Mouse (Mus musculus) lung, embryonic 15.5 days (tissue): ENCODE measurements at regions not wholly inside any gene's neighbourhood (a gene's known extent, or its start where the extent isn't known, plus 50 kb on each side); places are given as distances from the start of the nearest gene placed in this dataset.
"Not testable (repeated sequence)": the region's sequence is repeated elsewhere in the genome, so short reads cannot be mapped to it uniquely, and the experiment has no call there.

Source experiments
- ATAC-seq: fragments of 200-750 bp; cut with Nextera tagmentation; 2 replicates; pipeline ENCODE4 v1.8.0; 2017; ENCODE audit warnings: moderate number of reproducible peaks, borderline replicate concordance; ENCODE audit not compliant: low FRiP score, low TSS enrichment; ENCODE audit errors: extremely low read depth
- H3K27ac ChIP-seq: fragments of 300-500 bp; sonication (generic); 2 replicates; pipeline ENCODE4 v1.5.1; 2015; ENCODE audit warnings: moderate library complexity, mild to moderate bottlenecking, inconsistent platforms
- H3K27me3 ChIP-seq: fragments of 300-500 bp; sonication (generic); 2 replicates; pipeline ENCODE4 v1.6.1; 2015; ENCODE audit warnings: inconsistent platforms
- H3K36me3 ChIP-seq: fragments of 300-500 bp; sonication (generic); 2 replicates; pipeline ENCODE4 v1.6.1; 2015; ENCODE audit warnings: inconsistent platforms
- H3K4me1 ChIP-seq: fragments of 300-500 bp; sonication (generic); 2 replicates; pipeline ENCODE4 v1.6.1; 2015; ENCODE audit warnings: inconsistent platforms
- H3K4me2 ChIP-seq: fragments of 300-500 bp; sonication (generic); 2 replicates; pipeline ENCODE4 v1.6.1; 2015; ENCODE audit warnings: inconsistent platforms, mild to moderate bottlenecking, moderate library complexity
- H3K4me3 ChIP-seq: fragments of 300-500 bp; sonication (generic); 2 replicates; pipeline ENCODE4 v1.5.1; 2015; ENCODE audit warnings: mild to moderate bottlenecking, inconsistent platforms
- H3K9ac ChIP-seq: fragments of 300-500 bp; sonication (generic); 2 replicates; pipeline ENCODE4 v1.6.1; 2015; ENCODE audit warnings: inconsistent platforms
- H3K9me3 ChIP-seq: fragments of 300-500 bp; sonication (generic); 2 replicates; pipeline ENCODE4 v1.6.1; 2016; ENCODE audit warnings: inconsistent platforms
- WGBS: fragments of 180-500 bp; shearing (Covaris S2); methylation state at CpG from one replicate; pipeline ENCODE4 v1.1.7; 2015; 5-methylcytosine and 5-hydroxymethylcytosine counted together

GRCm38 (mm10) chr3:21952695-21953415 lies 123.6 kb upstream of the Tbl1xr1 start:
- no peaks in the 10 kb centered on the region for H3K36me3 ChIP-seq
- H3K9ac ChIP-seq = no peak overlapping the region
- peak overlapping the region; percentile 44; the same call in 1 of the 2 replicates for H3K27ac ChIP-seq
- no peaks in the 10 kb centered on the region for H3K27me3 ChIP-seq
- ATAC-seq = peak; percentile 60
- peaks cover 15% of the 10 kb centered on the region for H3K4me1 ChIP-seq
- no peaks in the 10 kb centered on the region for H3K9me3 ChIP-seq
- 34% methylated on average over 8 of the region's 8 CpGs for WGBS
- no peak overlapping the region for H3K4me2 ChIP-seq
- H3K4me3 ChIP-seq = no peak overlapping the region

DNA sequence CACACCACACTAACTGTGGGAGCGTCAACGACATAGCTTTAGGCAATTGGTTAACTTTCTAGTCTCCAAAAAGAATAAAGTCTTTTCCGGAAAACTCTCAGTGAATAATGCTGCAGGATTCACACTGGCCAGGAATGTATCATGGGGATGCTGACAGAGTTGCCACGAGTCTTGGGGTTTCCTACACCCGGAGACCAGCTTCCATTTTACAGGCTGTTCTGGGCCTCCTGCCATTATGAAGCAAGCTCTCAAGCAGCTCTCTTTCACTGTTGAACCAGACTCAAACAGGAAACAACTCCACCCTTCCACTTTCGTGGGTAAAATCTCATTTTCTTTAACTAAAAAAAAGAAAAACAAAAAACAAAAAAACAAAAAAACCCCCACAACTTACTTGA lies 123.0 kb upstream of the Tbl1xr1 start:
- H3K9me3 ChIP-seq = no peaks in the 10 kb centered on the region
- H3K4me1 ChIP-seq = peaks cover 10% of the 10 kb centered on the region
- H3K4me2 ChIP-seq = no peak overlapping the region
- no peak overlapping the region for H3K9ac ChIP-seq
- no peaks in the 10 kb centered on the region for H3K36me3 ChIP-seq
- no peak overlapping the region for H3K27ac ChIP-seq
- H3K4me3 ChIP-seq = no peak overlapping the region
- no peaks in the 10 kb centered on the region for H3K27me3 ChIP-seq
- WGBS = 78% methylated on average over 6 of the region's 6 CpGs
- no peak for ATAC-seq

GRCm38 (mm10) chr3:21955681-21956080 lies 120.8 kb upstream of the Tbl1xr1 start:
- Histone ChIP-seq H3K27me3 (no peaks in the 10 kb centered on the region), H3K36me3 (no peaks in the 10 kb centered on the region), H3K4me1 (peaks cover 11% of the 10 kb centered on the region), H3K27ac (no peak overlapping the region), H3K9ac (no peak overlapping the region), H3K9me3 (no peaks in the 10 kb centered on the region), H3K4me2 (no peak overlapping the region), H3K4me3 (no peak overlapping the region)
- no peak for ATAC-seq
- WGBS = 54% methylated on average over 2 of the region's 2 CpGs

GRCm38 (mm10) chr3:21957105-21957504 lies 119.3 kb upstream of the Tbl1xr1 start:
- 37% methylated on average over 6 of the region's 6 CpGs for WGBS
- not testable (repeated sequence) for H3K27me3 ChIP-seq, H3K36me3 ChIP-seq, H3K27ac ChIP-seq, H3K9ac ChIP-seq, H3K4me3 ChIP-seq, H3K9me3 ChIP-seq, ATAC-seq, H3K4me2 ChIP-seq
- H3K4me1 ChIP-seq = peaks cover 24% of the 10 kb centered on the region

DNA sequence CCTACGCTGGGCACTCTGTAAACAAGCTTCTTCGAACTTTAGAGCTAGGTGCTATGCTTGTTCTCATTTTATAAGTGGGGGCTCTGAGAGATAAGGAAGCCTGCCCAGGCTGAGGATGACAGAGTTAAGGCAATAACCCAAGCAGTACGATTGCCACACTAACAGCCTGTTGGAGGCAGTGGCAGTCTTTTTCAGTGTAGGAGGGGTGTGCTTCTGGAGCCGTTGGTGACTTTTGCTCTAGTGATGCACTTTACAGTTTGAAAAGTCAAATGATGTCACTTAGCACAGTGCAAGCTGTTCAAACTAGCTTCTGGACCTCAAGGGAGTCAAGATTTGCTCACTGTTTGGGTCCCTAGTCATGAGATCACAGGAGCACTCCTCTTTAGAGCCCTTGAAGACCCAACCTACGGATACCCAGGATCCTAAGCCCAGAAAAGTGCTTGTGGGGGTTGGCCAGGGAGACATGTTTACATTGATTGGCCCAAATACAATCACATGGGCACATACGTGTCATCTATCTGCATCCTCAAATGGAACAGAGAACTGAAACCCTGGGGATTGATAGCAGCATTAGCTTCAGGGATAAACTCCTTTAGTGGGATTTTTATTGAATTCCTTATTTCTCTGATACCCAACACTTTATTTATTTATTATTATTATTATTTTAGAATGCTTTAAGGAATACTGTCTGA lies 117.7 kb upstream of the Tbl1xr1 start:
- Histone ChIP-seq H3K27ac (no peak overlapping the region), H3K9me3 (no peaks in the 10 kb centered on the region), H3K9ac (no peak overlapping the region), H3K36me3 (no peaks in the 10 kb centered on the region), H3K4me2 (no peak overlapping the region), H3K4me1 (peaks cover 30% of the 10 kb centered on the region), H3K4me3 (no peak overlapping the region), H3K27me3 (no peaks in the 10 kb centered on the region)
- no peak for ATAC-seq
- 68% methylated on average over 6 of the region's 6 CpGs for WGBS

DNA sequence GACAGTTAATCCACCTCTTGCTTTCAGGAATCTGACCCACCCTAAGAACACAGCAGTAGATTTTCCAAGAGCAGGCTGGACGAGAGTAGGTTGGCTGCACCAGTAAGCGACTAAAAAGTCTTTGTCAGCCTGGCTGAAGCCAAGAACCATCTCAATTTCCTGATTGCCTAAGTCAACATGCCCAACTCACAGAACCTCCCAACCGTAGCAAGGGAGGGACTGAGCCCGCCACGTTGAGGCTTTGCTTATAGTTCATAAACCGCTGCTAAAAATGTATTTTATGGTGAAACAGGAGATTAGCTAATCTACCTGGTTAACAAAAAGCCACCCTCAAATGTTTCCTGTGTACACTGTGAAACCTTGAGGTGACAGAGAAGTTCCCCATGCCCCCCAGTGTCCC lies 115.4 kb upstream of the Tbl1xr1 start:
- 56% methylated on average over 6 of the region's 6 CpGs for WGBS
- no peak overlapping the region for H3K9ac ChIP-seq
- no peak overlapping the region for H3K4me2 ChIP-seq
- ATAC-seq = no peak
- H3K27ac ChIP-seq = no peak overlapping the region
- no peaks in the 10 kb centered on the region for H3K9me3 ChIP-seq
- H3K36me3 ChIP-seq = no peaks in the 10 kb centered on the region
- peaks cover 33% of the 10 kb centered on the region for H3K4me1 ChIP-seq
- H3K4me3 ChIP-seq = no peak overlapping the region
- H3K27me3 ChIP-seq = no peaks in the 10 kb centered on the region

- Histone ChIP-seq H3K27me3 (no peaks in the 10 kb centered on the region), H3K4me1 (peaks cover 33% of the 10 kb centered on the region), H3K9ac (no peak overlapping the region), H3K36me3 (no peaks in the 10 kb centered on the region), H3K9me3 (no peaks in the 10 kb centered on the region), H3K4me3 (no peak overlapping the region), H3K27ac (peak overlapping the region; percentile 70; the same call in 1 of the 2 replicates), H3K4me2 (no peak overlapping the region)
- 77% methylated on average over 5 of the region's 5 CpGs for WGBS
- no peak for ATAC-seq
Observed at GRCm38 (mm10) chr3:21961746-21962145, 114.7 kb upstream of the Tbl1xr1 start.

- Histone ChIP-seq H3K4me3 (no peak overlapping the region), H3K4me2 (0 out of 2 replicates have a peak overlapping the region, but pooled peaks have one; percentile 8), H3K9me3 (no peaks in the 10 kb centered on the region), H3K4me1 (peaks cover 33% of the 10 kb centered on the region), H3K27me3 (no peaks in the 10 kb centered on the region), H3K9ac (no peak overlapping the region), H3K36me3 (no peaks in the 10 kb centered on the region), H3K27ac (peak overlapping the region; percentile 70)
- WGBS = 14% methylated on average over 7 of the region's 7 CpGs
- ATAC-seq = no peak
Observed at GRCm38 (mm10) chr3:21962360-21962782, 114.1 kb upstream of the Tbl1xr1 start.

- Histone ChIP-seq H3K27me3 (no peaks in the 10 kb centered on the region), H3K4me3 (no peak overlapping the region), H3K4me2 (peak overlapping the region; percentile 8; the same call in 1 of the 2 replicates), H3K9me3 (no peaks in the 10 kb centered on the region), H3K36me3 (no peaks in the 10 kb centered on the region), H3K9ac (no peak overlapping the region), H3K4me1 (peaks cover 33% of the 10 kb centered on the region), H3K27ac (peak overlapping the region; percentile 70)
- peak; percentile 79 for ATAC-seq
- 15% methylated on average over 7 of the region's 7 CpGs for WGBS
Observed at GRCm38 (mm10) chr3:21962921-21963732, 113.3 kb upstream of the Tbl1xr1 start.

DNA sequence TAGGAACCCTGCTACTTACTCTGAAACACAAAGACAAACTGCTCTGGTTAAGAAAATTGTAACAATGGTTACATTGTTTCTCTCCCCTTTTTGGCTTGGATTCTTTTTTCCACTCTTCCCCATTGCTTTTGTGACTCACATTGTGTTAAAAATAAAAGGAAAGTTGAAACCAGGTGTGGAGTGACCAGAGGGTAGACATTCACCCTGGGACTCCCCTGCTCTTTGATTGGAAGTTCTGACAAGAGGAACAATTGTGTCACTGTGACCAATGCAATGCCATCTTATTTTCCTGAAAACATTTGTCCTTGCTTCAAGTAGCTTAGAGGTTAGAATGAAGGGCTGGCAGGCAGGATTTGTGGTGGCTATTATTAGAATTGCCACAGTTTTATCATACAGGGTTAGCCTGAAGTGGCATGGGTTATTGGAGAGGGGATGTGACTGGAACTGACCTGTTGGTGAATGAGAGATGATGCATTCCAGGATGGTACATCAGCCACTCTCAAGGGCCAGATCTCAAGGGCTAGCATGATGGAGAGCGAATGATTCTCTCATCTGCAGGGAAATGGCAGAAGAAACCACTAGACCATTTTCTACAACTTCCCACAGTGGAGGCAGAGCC lies 112.6 kb upstream of the Tbl1xr1 start:
- Histone ChIP-seq H3K9me3 (no peaks in the 10 kb centered on the region), H3K4me3 (no peak overlapping the region), H3K9ac (no peak overlapping the region), H3K4me1 (peaks cover 33% of the 10 kb centered on the region), H3K27ac (peak overlapping the region; percentile 70), H3K4me2 (no peak overlapping the region), H3K27me3 (no peaks in the 10 kb centered on the region), H3K36me3 (no peaks in the 10 kb centered on the region)
- 77% methylated on average over 1 of the region's 1 CpGs for WGBS
- ATAC-seq = 0 out of 2 replicates have a peak, but pooled peaks have one; percentile 2

DNA sequence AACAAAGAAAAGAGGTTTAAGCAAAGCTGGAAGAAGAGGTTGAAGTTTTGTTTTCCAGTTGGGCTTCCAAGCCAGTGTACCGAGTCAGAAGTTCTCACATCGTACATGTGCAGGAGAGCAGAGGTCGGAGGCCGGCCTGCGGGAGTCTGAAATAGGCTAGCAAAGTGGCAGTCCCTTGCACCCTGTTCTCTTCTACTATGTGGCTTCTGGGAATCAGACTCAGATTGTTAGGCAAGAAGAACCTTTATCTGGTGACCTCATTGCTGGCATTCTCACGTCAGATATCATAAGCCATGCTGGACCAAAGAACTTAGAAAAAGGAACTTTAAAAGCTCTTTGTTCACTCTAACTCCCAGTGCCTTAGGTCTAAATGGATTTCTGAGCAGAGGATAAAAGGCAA lies 112.0 kb upstream of the Tbl1xr1 start:
- WGBS = 81% methylated on average over 6 of the region's 6 CpGs
- Histone ChIP-seq H3K4me1 (peaks cover 33% of the 10 kb centered on the region), H3K27ac (no peak overlapping the region)

More for the DNA sequence above, 112.0 kb upstream of the Tbl1xr1 start:
- no peak overlapping the region for H3K4me2 ChIP-seq
- no peak overlapping the region for H3K4me3 ChIP-seq
- no peak overlapping the region for H3K9ac ChIP-seq
- ATAC-seq = no peak
- H3K36me3 ChIP-seq = no peaks in the 10 kb centered on the region
- H3K27me3 ChIP-seq = no peaks in the 10 kb centered on the region
- no peaks in the 10 kb centered on the region for H3K9me3 ChIP-seq
